Mouse (Mus musculus) stomach, embryonic 14.5 days (tissue): ENCODE measurements around the gene Kifc1. TPM values are rescaled to one million over a fixed set of nuclear protein-coding genes. Genes with fewer than 3 reads are reported as not detected.
A peak's percentile ranks its signal among the peaks of the same experiment; 100 is the strongest.

ENCODE experiments used
- ATAC-seq: fragments of 200-750 bp; cut with Nextera tagmentation; 2 replicates; pipeline ENCODE4 v1.8.0; 2017; ENCODE audit warnings: low read depth, moderate TSS enrichment; ENCODE audit not compliant: insufficient number of reproducible peaks, insufficient read depth, low FRiP score
- H3K27ac ChIP-seq: fragments of 300-500 bp; sonication (generic); 2 replicates; pipeline ENCODE4 v1.5.1; 2014; ENCODE audit warnings: mild to moderate bottlenecking, low read length, moderate library complexity, mixed read lengths
- H3K27me3 ChIP-seq: fragments of 300-500 bp; sonication (generic); 2 replicates; pipeline ENCODE4 v1.6.1; 2014; ENCODE audit warnings: low read length, control low read depth, mixed read lengths; ENCODE audit not compliant: control insufficient read depth, insufficient read depth
- H3K36me3 ChIP-seq: fragments of 300-500 bp; sonication (generic); 2 replicates; pipeline ENCODE4 v1.6.1; 2014; ENCODE audit warnings: mild to moderate bottlenecking, control low read depth, low read length, moderate library complexity, mixed read lengths; ENCODE audit not compliant: control insufficient read depth, insufficient read depth
- H3K4me1 ChIP-seq: fragments of 300-500 bp; sonication (generic); 2 replicates; pipeline ENCODE4 v1.6.1; 2014; ENCODE audit warnings: low read length, control low read depth, mixed read lengths; ENCODE audit not compliant: control insufficient read depth, insufficient read depth
- H3K4me2 ChIP-seq: fragments of 300-500 bp; sonication (generic); replicated peaks from 2 replicates; pipeline ENCODE4 v1.6.1; 2014; ENCODE audit warnings: low read depth, low read length, control low read depth
- H3K4me3 ChIP-seq: fragments of 300-500 bp; sonication (generic); 2 replicates; pipeline ENCODE4 v1.5.1; 2014; ENCODE audit warnings: low read depth, low read length, control low read depth
- H3K9ac ChIP-seq: fragments of 300-500 bp; sonication (generic); replicated peaks from 2 replicates; pipeline ENCODE4 v1.6.1; 2014; ENCODE audit warnings: low read depth, mild to moderate bottlenecking, control low read depth, low read length, moderate library complexity, mixed read lengths
- H3K9me3 ChIP-seq: fragments of 300-500 bp; sonication (generic); 2 replicates; pipeline ENCODE4 v1.6.1; 2016; ENCODE audit warnings: low read depth, low read length, control low read depth; ENCODE audit not compliant: control insufficient read depth
- WGBS: fragments of 180-500 bp; shearing (Covaris S2); extraction: QIAGEN DNeasy Blood & Tissue Kit; methylation state at CpG from one replicate; pipeline ENCODE4 v1.1.7; 2014; 5-methylcytosine and 5-hydroxymethylcytosine counted together
- polyA plus RNA-seq: library from polyadenylated mRNA; unstranded; fragments of >200 nt; fragmentation: Nextera tagmentation; extraction: Ambion mirVana; gene quantifications from 2 replicates; pipeline ENCODE4 v1.2.1, GENCODE M21; 2014

Kifc1 gene
- polyA plus RNA-seq: 6.8 TPM in 2 replicates

DNA sequence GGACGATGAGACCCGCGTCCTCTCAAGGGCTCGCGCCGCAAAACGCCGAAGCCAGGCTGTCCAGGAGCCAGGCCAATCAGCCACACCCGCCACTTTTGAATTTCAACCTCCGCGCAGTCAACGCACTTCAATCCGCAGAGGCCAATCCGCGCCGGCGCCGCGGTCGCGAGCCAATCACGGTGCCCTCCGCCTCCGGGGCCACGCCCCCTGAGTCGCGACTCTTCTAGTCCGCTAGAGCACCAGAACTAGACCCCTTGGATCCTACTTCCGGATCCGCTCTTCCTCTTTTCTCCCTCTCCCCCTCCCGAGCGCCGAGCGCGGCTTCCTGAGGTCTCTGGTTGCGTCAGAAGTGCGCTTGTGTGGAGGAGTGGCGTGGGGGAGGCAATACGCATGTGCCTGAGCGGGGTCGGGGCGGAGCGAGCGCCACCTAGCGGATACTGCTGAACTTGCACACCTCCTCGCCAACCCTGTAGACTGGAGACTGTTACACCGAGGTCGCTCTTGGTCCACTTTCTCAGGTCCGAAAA, at the start of gene Kifc1:
Gene Kifc1 (minus strand): TSS at position 129 of the 527 bp plus-strand sequence.
- under 1% methylated on average over 47 of the region's 49 CpGs for WGBS
- Histone ChIP-seq H3K9ac (peak within 1 kb of the TSS; percentile 55), H3K27ac (peak within 1 kb of the TSS; percentile 58; the same call in 1 of the 2 replicates)

DNA sequence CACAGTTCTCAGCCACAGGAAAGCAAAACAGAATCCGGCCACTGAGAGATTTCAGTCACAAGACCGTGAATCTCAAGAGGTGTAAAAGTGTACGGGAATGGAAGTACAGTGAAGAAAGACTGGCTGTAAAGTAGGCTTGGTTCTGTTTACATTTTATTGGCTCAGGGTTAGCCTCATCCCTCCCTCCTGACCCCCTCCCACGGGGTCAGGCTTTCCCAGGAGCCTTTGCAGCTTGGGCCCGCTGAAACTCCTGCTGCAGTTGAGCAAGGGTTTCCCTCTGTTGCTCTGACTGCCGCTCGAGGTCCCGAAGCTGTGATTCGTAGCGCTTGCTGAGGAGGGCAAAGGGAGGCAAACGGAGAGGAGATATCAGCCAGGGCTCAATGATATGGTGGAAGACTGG, 48.3 kb upstream of the Kifc1 start:
- Histone ChIP-seq H3K36me3 (peaks cover 12% of the 10 kb centered on the region; the same call in 1 of the 2 replicates), H3K27ac (no peak overlapping the region), H3K9ac (no peak overlapping the region), H3K4me2 (no peak overlapping the region), H3K9me3 (no peaks in the 10 kb centered on the region), H3K27me3 (no peaks in the 10 kb centered on the region), H3K4me3 (no peak overlapping the region), H3K4me1 (peaks cover 14% of the 10 kb centered on the region; the same call in 1 of the 2 replicates)
- no peak for ATAC-seq
- WGBS: 76% methylated on average over 11 of the region's 11 CpGs

More for the DNA sequence above, at the start of gene Kifc1:
- Histone ChIP-seq H3K36me3 (peaks cover 7% of the 10 kb centered on the region; the same call in 1 of the 2 replicates), H3K9me3 (no peaks in the 10 kb centered on the region), H3K4me3 (peak within 1 kb of the TSS; percentile 60), H3K4me1 (peaks cover 8% of the 10 kb centered on the region; the same call in 1 of the 2 replicates), H3K27me3 (no peaks in the 10 kb centered on the region), H3K4me2 (peak within 1 kb of the TSS; percentile 50)
- ATAC-seq: peak; percentile 100

DNA sequence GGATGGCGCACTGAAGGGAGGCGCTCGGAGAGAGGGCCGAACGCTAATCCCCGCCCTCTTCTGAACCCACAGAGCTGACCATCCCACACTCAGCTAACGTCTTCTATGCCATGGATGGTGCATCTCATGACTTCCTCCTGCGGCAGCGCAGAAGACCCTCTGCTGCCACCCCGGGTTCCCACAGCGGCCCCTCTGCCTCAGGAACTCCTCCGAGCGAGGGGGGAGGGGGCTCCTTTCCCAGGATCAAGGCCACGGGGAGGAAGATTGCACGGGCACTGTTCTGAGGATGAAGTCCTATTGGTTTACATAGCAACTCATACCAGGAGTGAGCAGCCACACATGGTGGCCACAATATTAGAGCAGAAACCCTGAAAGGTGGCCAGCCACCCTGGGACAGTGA, 46.5 kb upstream of the Kifc1 start:
- Histone ChIP-seq H3K27me3 (no peaks in the 10 kb centered on the region), H3K4me3 (no peak overlapping the region), H3K4me1 (peaks cover 14% of the 10 kb centered on the region; the same call in 1 of the 2 replicates), H3K27ac (no peak overlapping the region), H3K36me3 (peaks cover 7% of the 10 kb centered on the region), H3K4me2 (no peak overlapping the region), H3K9me3 (no peaks in the 10 kb centered on the region), H3K9ac (no peak overlapping the region)
- WGBS: 84% methylated on average over 15 of the region's 15 CpGs
- ATAC-seq: no peak

DNA sequence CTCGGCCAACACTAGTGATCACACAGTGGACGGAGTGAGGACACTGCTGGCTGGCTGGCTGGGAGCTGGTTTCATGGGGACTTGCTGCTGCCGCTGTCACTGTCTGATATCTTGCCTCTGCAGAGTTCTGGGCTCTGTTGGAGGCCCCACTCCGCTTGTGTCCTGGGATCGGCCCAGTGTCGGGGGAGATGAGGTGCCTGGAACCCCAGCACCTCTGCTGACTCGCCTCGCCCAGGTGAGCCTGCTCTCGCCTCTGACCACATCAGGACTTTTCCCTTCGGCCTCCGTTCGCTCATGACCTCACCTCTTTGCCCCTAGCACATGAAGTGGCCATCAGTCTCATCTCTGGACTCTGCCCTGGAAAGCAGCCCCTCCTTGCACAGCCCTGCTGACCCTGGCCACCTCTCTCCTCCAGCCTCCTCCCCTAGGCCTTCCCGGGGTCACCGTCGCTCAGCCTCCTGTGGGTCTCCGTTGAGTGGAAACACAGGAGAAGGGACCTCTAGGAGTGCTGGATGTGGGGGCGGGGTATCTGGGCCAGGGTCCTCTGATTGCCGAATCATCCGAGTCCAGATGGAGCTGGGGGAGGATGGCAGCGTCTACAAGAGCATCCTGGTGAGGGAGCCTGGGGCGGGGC, 45.1 kb upstream of the Kifc1 start:
- Histone ChIP-seq H3K9me3 (no peaks in the 10 kb centered on the region), H3K9ac (no peak overlapping the region), H3K4me2 (no peak overlapping the region), H3K36me3 (peaks cover 7% of the 10 kb centered on the region), H3K27ac (no peak overlapping the region), H3K27me3 (no peaks in the 10 kb centered on the region), H3K4me1 (peaks cover 14% of the 10 kb centered on the region; the same call in 1 of the 2 replicates), H3K4me3 (no peak overlapping the region)
- WGBS: 86% methylated on average over 21 of the region's 21 CpGs
- ATAC-seq: no peak

DNA sequence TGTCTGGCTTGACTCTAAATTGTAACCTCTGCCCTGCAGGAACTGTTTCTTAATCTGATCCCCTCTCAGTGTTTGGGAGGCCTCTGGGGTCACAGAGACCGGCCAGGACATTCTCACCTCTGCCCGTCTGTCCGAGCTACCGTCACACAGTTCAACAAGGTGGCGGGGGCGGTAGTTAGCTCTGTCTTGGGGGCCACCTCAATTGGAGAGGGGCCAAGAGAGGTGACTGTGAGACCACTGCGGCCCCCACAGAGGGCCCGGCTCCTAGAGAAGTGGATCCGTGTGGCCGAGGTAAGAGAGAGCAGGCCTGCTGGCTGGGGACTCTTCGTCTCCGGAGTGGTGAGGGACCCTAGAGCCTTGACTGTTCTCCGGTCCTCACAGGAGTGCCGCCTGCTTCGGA, 42.5 kb upstream of the Kifc1 start:
- no peak for ATAC-seq
- WGBS: 93% methylated on average over 15 of the region's 15 CpGs
- Histone ChIP-seq H3K27me3 (no peaks in the 10 kb centered on the region), H3K4me1 (peaks cover 12% of the 10 kb centered on the region), H3K36me3 (peaks cover 7% of the 10 kb centered on the region), H3K4me2 (no peak overlapping the region), H3K27ac (no peak overlapping the region), H3K9me3 (no peaks in the 10 kb centered on the region), H3K9ac (no peak overlapping the region), H3K4me3 (no peak overlapping the region)

DNA sequence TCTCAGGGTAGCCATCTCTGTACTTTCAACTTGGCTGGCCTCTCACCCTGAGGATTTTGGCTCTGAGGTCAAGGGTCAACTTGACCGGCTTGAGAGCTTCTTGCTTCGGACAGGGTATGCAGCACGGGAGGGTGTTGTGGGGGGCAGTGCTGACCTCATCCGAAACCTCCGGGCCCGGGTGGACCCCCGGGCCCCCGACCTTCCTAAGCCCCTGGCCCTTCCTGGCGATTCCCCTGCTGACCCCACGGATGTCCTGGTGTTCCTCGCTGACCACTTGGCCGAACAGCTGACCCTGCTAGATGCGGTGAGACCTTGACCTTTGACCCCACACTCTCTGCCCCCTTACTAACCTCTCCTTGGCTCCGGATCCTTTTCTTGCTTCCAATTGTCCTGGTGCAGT, 42.0 kb upstream of the Kifc1 start:
- Histone ChIP-seq H3K27ac (no peak overlapping the region), H3K4me3 (no peak overlapping the region), H3K4me2 (no peak overlapping the region), H3K36me3 (peaks cover 7% of the 10 kb centered on the region), H3K27me3 (no peaks in the 10 kb centered on the region), H3K9ac (no peak overlapping the region), H3K9me3 (no peaks in the 10 kb centered on the region), H3K4me1 (peaks cover 12% of the 10 kb centered on the region)
- WGBS: 86% methylated on average over 14 of the region's 14 CpGs
- ATAC-seq: no peak

DNA sequence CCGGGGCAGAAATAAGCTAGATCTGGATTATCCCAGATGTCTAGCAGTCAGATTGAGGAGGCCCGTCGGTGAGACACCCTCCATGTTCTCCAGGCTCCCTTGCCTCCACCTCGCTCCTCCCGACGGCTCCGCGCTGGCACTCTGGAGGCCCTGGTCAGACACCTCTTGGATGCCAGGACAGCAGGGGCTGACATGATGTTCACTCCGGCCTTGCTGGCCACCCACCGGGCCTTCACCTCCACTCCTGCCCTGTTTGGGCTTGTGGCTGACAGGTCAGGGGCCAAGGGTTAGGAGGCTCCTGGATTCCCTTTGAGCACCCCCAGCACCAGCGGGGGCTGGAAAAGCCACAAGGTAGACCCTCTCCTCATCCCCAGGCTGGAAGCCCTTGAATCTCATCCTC, 41.5 kb upstream of the Kifc1 start:
- Histone ChIP-seq H3K27ac (no peak overlapping the region), H3K9ac (no peak overlapping the region), H3K4me2 (no peak overlapping the region), H3K36me3 (peaks cover 5% of the 10 kb centered on the region), H3K9me3 (no peaks in the 10 kb centered on the region), H3K27me3 (no peaks in the 10 kb centered on the region), H3K4me3 (no peak overlapping the region), H3K4me1 (peaks cover 12% of the 10 kb centered on the region)
- 90% methylated on average over 11 of the region's 11 CpGs for WGBS
- ATAC-seq: no peak

DNA sequence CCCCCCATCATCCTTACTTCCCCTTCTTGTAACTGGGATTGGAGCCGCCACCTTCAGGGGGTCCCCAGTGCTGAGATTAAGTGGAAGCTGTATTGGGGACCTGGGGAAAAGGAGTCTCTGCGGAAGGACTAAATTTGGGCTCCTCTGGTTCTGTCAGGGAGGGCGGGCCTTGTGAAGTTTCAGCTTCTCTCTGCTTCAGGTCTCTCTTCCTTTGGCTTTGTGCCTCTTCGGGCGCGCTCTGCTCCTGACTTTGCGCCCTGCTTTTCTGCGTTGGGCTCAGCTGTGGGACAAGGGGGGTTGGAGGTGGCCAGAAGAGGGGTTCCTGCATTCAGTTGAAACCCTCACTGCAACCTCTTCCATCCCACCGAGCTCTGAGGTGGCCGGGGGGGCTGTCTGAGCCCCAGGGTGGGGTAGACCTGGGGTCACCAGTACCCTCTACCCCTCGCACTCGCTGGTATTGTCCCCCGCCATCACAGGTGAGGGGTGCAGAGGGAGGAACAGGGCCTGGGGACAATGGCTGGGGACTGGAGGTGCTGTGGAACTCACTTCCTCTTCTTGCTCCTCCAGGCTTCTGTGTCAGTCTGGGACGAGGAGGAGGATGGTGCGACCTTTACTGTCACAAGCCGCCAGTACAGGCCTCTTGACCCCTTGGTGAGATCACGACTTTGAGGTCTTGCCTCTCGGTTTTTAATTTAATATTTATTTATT, 40.9 kb upstream of the Kifc1 start:
- Histone ChIP-seq H3K4me2 (peak overlapping the region; percentile 98), H3K9me3 (no peaks in the 10 kb centered on the region), H3K9ac (peak overlapping the region; percentile 87; the same call in 1 of the 2 replicates), H3K36me3 (peaks cover 7% of the 10 kb centered on the region), H3K27me3 (no peaks in the 10 kb centered on the region), H3K27ac (peak overlapping the region; percentile 6; the same call in 1 of the 2 replicates), H3K4me3 (peak overlapping the region; percentile 94), H3K4me1 (peaks cover 12% of the 10 kb centered on the region)
- 30% methylated on average over 18 of the region's 18 CpGs for WGBS
- no peak for ATAC-seq
